In genomic region chr15:102519211-102520141, GRCm38 (mm10) we compare ENCODE assay signal across 8 mouse cellular contexts. TPM values are rescaled to one million over a fixed set of nuclear protein-coding genes. Genes with fewer than 3 reads are reported as not detected.
DNase-seq lines count a peak whose midpoint lies in the region; ATAC-seq and TF ChIP-seq lines count a peak whose summit lies in the region.

No protein-coding gene starts in this region.

- H3K27ac ChIP-seq in cerebellum, adult 2 months (ENCODE audit: insufficient read depth, low read length): peak overlapping the region; percentile 87
- H3K27ac ChIP-seq in spleen, adult 2 months (ENCODE audit: insufficient read depth, low read length): peak overlapping the region; percentile 23; the same call in 1 of the 2 replicates
- H3K27ac ChIP-seq in limb, embryonic 12.5 days: peak overlapping the region; percentile 98
- H3K27ac ChIP-seq in stomach, embryonic 14.5 days (ENCODE audit: low read length): peak overlapping the region; percentile 99

- TF ChIP-seq CTCF in cerebellum, adult 2 months (IDR thresholded peaks at IDR 0.05; ENCODE audit: borderline replicate concordance, insufficient read depth, low read depth, low read length): no peak
- TF ChIP-seq CTCF in spleen, adult 2 months (IDR thresholded peaks at IDR 0.05; ENCODE audit: extremely low read depth, insufficient read depth, insufficient read length, insufficient replicate concordance): no peak

- no peak for DNase-seq in cerebellum, adult 2 months
- no peak for DNase-seq in cerebellum, adult 11 months
- no peak for DNase-seq in spleen, adult 2 months (ENCODE audit: low read depth in 1 of 2, low spot score in 2 of 2)
- DNase-seq in spleen, adult 18-20 months: no peak
- no peak for DNase-seq in urinary bladder, adult 18-20 months (ENCODE audit: low spot score in 2 of 2)

- no peaks in the 10 kb centered on the region for H3K9me3 ChIP-seq in limb, embryonic 12.5 days
- H3K9me3 ChIP-seq in stomach, embryonic 14.5 days (ENCODE audit: control insufficient read depth, low read depth, low read length): no peaks in the 10 kb centered on the region

- no peak for ATAC-seq in limb, embryonic 12.5 days (ENCODE audit: insufficient number of reproducible peaks, insufficient read depth, low FRiP score, low TSS enrichment, low read depth)
- no peak for ATAC-seq in stomach, embryonic 14.5 days (ENCODE audit: insufficient number of reproducible peaks, insufficient read depth, low FRiP score, low read depth)
- ATAC-seq in inflammation-experienced regulatory T-cells, adult 6 months: no peak

- peaks cover 10% of the 10 kb centered on the region; the same call in 1 of the 2 replicates for H3K36me3 ChIP-seq in spleen, adult 2 months (ENCODE audit: control insufficient read depth, insufficient read depth, low read length)
- H3K36me3 ChIP-seq in limb, embryonic 12.5 days: peaks cover 36% of the 10 kb centered on the region
- peaks cover 24% of the 10 kb centered on the region; the same call in 1 of the 2 replicates for H3K36me3 ChIP-seq in stomach, embryonic 14.5 days (ENCODE audit: control insufficient read depth, insufficient read depth, low read length)

- WGBS in cerebellum, adult 2 months: 25% methylated on average over 17 of the region's 17 CpGs
- WGBS in spleen, adult 2 months: 18% methylated on average over 17 of the region's 17 CpGs
- 61% methylated on average over 17 of the region's 17 CpGs for WGBS in limb, embryonic 12.5 days
- WGBS in stomach, embryonic 14.5 days: 60% methylated on average over 16 of the region's 17 CpGs

- peak overlapping the region; percentile 59 for H3K4me2 ChIP-seq in limb, embryonic 12.5 days
- peak overlapping the region; percentile 77 for H3K4me2 ChIP-seq in stomach, embryonic 14.5 days (replicated peaks; ENCODE audit: low read depth, low read length)

- H3K4me3 ChIP-seq in cerebellum, adult 2 months (replicated peaks; ENCODE audit: insufficient read depth, low read depth, low read length): peak overlapping the region; percentile 91
- peak overlapping the region; percentile 93; the same call in 1 of the 2 replicates for H3K4me3 ChIP-seq in spleen, adult 2 months (ENCODE audit: extremely low read depth, insufficient read depth, insufficient read length)
- H3K4me3 ChIP-seq in limb, embryonic 12.5 days (replicated peaks): peak overlapping the region; percentile 70
- H3K4me3 ChIP-seq in stomach, embryonic 14.5 days (ENCODE audit: low read depth, low read length): peak overlapping the region; percentile 47

- no peak for TF ChIP-seq POLR2A in cerebellum, adult 2 months (IDR thresholded peaks at IDR 0.05; ENCODE audit: borderline replicate concordance, insufficient read depth, low read length)
- TF ChIP-seq POLR2A in spleen, adult 2 months (IDR thresholded peaks at IDR 0.05; ENCODE audit: low read depth, low read length): no peak

- H3K9ac ChIP-seq in limb, embryonic 12.5 days (replicated peaks): peak overlapping the region; percentile 81
- peak overlapping the region; percentile 57 for H3K9ac ChIP-seq in stomach, embryonic 14.5 days (replicated peaks; ENCODE audit: low read depth, low read length)

- peaks cover 22% of the 10 kb centered on the region for H3K4me1 ChIP-seq in cerebellum, adult 2 months (ENCODE audit: control insufficient read depth, insufficient read depth, low read length)
- H3K4me1 ChIP-seq in spleen, adult 2 months (ENCODE audit: control insufficient read depth, insufficient read depth, insufficient read length): peaks cover 2% of the 10 kb centered on the region; the same call in 1 of the 2 replicates
- H3K4me1 ChIP-seq in limb, embryonic 12.5 days (replicated peaks): peaks cover 22% of the 10 kb centered on the region
- peaks cover 13% of the 10 kb centered on the region; the same call in 1 of the 2 replicates for H3K4me1 ChIP-seq in stomach, embryonic 14.5 days (ENCODE audit: control insufficient read depth, insufficient read depth, low read length)

- no peaks in the 10 kb centered on the region for H3K27me3 ChIP-seq in cerebellum, adult 2 months (ENCODE audit: control insufficient read depth, insufficient read depth, low read length)
- no peaks in the 10 kb centered on the region for H3K27me3 ChIP-seq in spleen, adult 2 months (ENCODE audit: control insufficient read depth, insufficient read depth, low read length)
- H3K27me3 ChIP-seq in limb, embryonic 12.5 days: no peaks in the 10 kb centered on the region
- H3K27me3 ChIP-seq in stomach, embryonic 14.5 days (ENCODE audit: control insufficient read depth, insufficient read depth, low read length): no peaks in the 10 kb centered on the region

RNA-seq across cellular contexts. Expression of gene Tarbp2, which starts 1.5 kb away (rescaled TPM):
- 121 and 131 TPM in 2 replicates for polyA plus RNA-seq in cerebellum, adult 2 months (2012; rRNA removed)
- 53.9 and 58.4 TPM in 2 replicates for polyA plus RNA-seq in spleen, adult 2 months (2012; rRNA removed)
- polyA plus RNA-seq in limb, embryonic 12.5 days (2016; fragmentation: Nextera tagmentation; extraction: Ambion mirVana): 109 and 111 TPM in 2 replicates
- polyA plus RNA-seq in stomach, embryonic 14.5 days (2014; fragmentation: Nextera tagmentation; extraction: Ambion mirVana): 87.0 and 101 TPM in 2 replicates
- 10 to 100 TPM; 22.8 to 34.5 (median 27.5) TPM for polyA plus RNA-seq in inflammation-experienced regulatory T-cells, adult 6 months (2017; shearing (Covaris generic))

RNA-seq across cellular contexts. Expression of gene Map3k12, which starts 2.6 kb away (rescaled TPM):
- polyA plus RNA-seq in cerebellum, adult 2 months (2012; rRNA removed): 130 and 149 TPM in 2 replicates
- 2.1 TPM in 2 replicates for polyA plus RNA-seq in spleen, adult 2 months (2012; rRNA removed)
- 23.8 and 26.6 TPM in 2 replicates for polyA plus RNA-seq in limb, embryonic 12.5 days (2016; fragmentation: Nextera tagmentation; extraction: Ambion mirVana)
- 18.6 and 20.0 TPM in 2 replicates for polyA plus RNA-seq in stomach, embryonic 14.5 days (2014; fragmentation: Nextera tagmentation; extraction: Ambion mirVana)
- 1 to 10 TPM; 6.6 to 10.0 (median 7.5) TPM for polyA plus RNA-seq in inflammation-experienced regulatory T-cells, adult 6 months (2017; shearing (Covaris generic))

RNA-seq across cellular contexts. Expression of gene Npff, which starts 5.3 kb away (rescaled TPM):
- polyA plus RNA-seq in cerebellum, adult 2 months (2012; rRNA removed): 8.5 and 10.4 TPM in 2 replicates
- polyA plus RNA-seq in spleen, adult 2 months (2012; rRNA removed): 6.7 and 8.1 TPM in 2 replicates
- polyA plus RNA-seq in limb, embryonic 12.5 days (2016; fragmentation: Nextera tagmentation; extraction: Ambion mirVana): 2.5 and 3.0 TPM in 2 replicates
- 2.3 and 3.1 TPM in 2 replicates for polyA plus RNA-seq in stomach, embryonic 14.5 days (2014; fragmentation: Nextera tagmentation; extraction: Ambion mirVana)
- 1 to 10 TPM; 1.1 to 6.1 (median 3.2) TPM for polyA plus RNA-seq in inflammation-experienced regulatory T-cells, adult 6 months (2017; shearing (Covaris generic))

RNA-seq across cellular contexts. Expression of gene Gm10337, which starts 16.0 kb away (rescaled TPM):
- not detected in 2 replicates for polyA plus RNA-seq in cerebellum, adult 2 months (2012; rRNA removed)
- not detected in 2 replicates for polyA plus RNA-seq in spleen, adult 2 months (2012; rRNA removed)
- polyA plus RNA-seq in limb, embryonic 12.5 days (2016; fragmentation: Nextera tagmentation; extraction: Ambion mirVana): not detected in 2 replicates
- 4.5 and 7.0 TPM in 2 replicates for polyA plus RNA-seq in stomach, embryonic 14.5 days (2014; fragmentation: Nextera tagmentation; extraction: Ambion mirVana)
- not detected for polyA plus RNA-seq in inflammation-experienced regulatory T-cells, adult 6 months (2017; shearing (Covaris generic))

RNA-seq across cellular contexts. Expression of gene Pcbp2, which starts 49.1 kb away (rescaled TPM):
- polyA plus RNA-seq in cerebellum, adult 2 months (2012; rRNA removed): 539 and 562 TPM in 2 replicates
- 378 and 426 TPM in 2 replicates for polyA plus RNA-seq in spleen, adult 2 months (2012; rRNA removed)
- polyA plus RNA-seq in limb, embryonic 12.5 days (2016; fragmentation: Nextera tagmentation; extraction: Ambion mirVana): 230 and 239 TPM in 2 replicates
- 298 and 302 TPM in 2 replicates for polyA plus RNA-seq in stomach, embryonic 14.5 days (2014; fragmentation: Nextera tagmentation; extraction: Ambion mirVana)
- polyA plus RNA-seq in inflammation-experienced regulatory T-cells, adult 6 months (2017; shearing (Covaris generic)): 100 to 1,000 TPM; 156 to 225 (median 201) TPM

Comparison
In these comparisons a context has a peak if more than half of its experiments do, and no peak if none do; other contexts are left out.
1. H3K27ac ChIP-seq: peak in every context shown above with its lines; median percentile 99 in stomach, embryonic 14.5 days; 98 in limb, embryonic 12.5 days; 87 in cerebellum, adult 2 months; 23 in spleen, adult 2 months.